Mouse (Mus musculus) urinary bladder, postnatal 0 days (tissue): ENCODE measurements around the gene Gucy1a1. TPM values are rescaled to one million over a fixed set of nuclear protein-coding genes. Genes with fewer than 3 reads are reported as not detected.

ENCODE experiments used
- microRNA-seq: library from miRNA; unstranded; fragments of <30 nt; microRNA quantifications from one replicate; pipeline ENCODE4, GENCODE M21; 2016
- polyA plus RNA-seq: library from polyadenylated mRNA; unstranded; fragments of >200 nt; fragmentation: Nextera tagmentation; extraction: Ambion mirVana; gene quantifications from 2 replicates; pipeline ENCODE4 v1.2.1, GENCODE M21; 2015

Gucy1a1 gene
- polyA plus RNA-seq = 14.7 and 17.7 TPM in 2 replicates

DNA sequence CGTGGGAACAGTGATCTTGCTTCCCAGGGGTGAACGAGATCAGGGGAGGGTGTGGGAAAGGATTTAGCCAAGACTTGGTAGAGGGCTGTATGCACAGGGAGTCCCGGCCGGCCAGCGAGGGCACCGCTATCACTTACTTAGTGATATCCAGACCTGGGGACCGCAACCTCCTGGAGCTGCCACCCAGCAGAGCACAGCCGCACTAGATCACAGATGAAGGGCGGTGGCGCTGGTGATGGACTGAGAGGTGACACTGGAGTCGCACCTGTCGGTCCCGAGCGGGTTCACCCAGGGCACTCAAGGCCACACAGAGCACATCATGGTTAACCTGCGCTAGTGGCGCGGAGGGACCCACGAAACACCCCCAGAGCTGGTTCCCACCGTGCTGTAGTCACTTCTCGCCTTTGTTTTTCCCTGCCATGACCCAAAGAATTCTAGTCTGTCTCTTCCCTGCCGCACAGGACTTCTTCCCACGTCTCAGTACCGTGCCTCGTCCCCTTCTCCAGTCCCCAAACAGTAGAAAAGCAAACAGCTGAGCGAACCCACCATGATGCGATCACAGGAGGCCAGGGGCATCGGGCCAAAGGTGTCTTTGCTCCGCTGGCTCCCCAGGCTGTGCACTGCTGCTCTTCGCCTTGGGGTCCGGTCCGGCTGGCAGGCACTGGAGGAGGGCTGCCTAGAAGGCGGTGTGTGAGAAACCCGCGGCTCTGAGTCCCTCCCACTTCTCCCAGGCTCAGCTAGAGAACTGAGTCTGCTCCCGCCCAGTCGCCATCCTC is at the start of gene Gucy1a1:
Gene Gucy1a1, minus strand, starts transcription at position 664 of the 776 bp plus-strand sequence.

DNA sequence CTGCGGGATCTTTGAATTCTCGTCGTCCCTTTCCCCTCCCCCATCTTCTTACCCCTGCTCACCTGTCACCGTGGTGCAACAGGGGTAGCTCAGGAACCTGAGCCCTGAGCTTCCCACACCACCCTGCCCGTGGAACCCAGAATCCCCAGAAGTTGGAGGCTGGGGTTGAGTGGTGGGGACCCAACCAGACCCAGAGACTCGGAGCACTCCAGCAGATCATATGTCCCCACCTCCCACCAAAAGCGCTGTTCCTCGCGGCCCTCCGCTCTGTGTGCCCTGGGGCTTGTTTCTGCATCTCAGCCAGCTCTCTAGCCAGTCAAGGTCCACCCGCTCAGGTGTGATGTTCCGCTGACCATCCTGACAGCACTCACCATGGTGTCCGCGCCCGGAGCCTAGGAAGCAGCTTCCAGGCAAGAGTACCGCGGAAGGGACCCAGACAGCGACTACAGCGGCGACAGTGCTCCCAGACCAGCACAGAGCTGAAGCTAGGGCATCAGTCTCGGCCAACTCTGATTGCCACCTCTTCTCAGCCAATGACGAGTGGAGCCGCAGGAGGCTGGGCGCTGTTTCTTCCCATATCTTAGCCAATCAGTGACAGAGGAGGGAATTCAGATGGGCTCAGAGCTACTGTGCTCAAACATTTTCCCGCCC is 71.3 kb downstream of the Gucy1a1 start, which contains the start of gene Gucy1b1:
Gene Gucy1b1, minus strand, starts transcription at position 489 of the 651 bp plus-strand sequence.

Small RNA genes within 50 kb of the gene (microRNA-seq; reads per million reads assigned to microRNA genes)
- 0.93 reads per million for gene Mir7010

Other genes with a start within 250 kb of the Gucy1a1 start
- gene Ctso, start 213.2 kb downstream of the Gucy1a1 start, polyA plus RNA-seq = 17.7 and 17.8 TPM in 2 replicates
- gene Tdo2, start 169.6 kb downstream of the Gucy1a1 start, polyA plus RNA-seq = 0.07 TPM in 2 replicates
- not detected in 2 replicates for gene Asic5, start 163.5 kb downstream of the Gucy1a1 start, polyA plus RNA-seq
- gene Gucy1b1, start 71.1 kb downstream of the Gucy1a1 start, polyA plus RNA-seq = 13.9 and 15.1 TPM in 2 replicates
- 2.6 TPM in 2 replicates for gene Map9, start 212.3 kb upstream of the Gucy1a1 start, polyA plus RNA-seq